Mouse (Mus musculus): ENCODE results near the gene Clcnkb. TPM values are rescaled to one million over a fixed set of nuclear protein-coding genes. Genes with fewer than 3 reads are reported as not detected.

Gene Clcnkb
- total and polyA plus RNA-seq, 3 experiments, result 0.08 to 0.51 (median 0.24) TPM

GRCm38 (mm10) chr4:141420886-141421285, 5.1 kb upstream of the Clcnkb start:
- H3K9me3 ChIP-seq (replicated peaks; ENCODE audit: low read length), result no peaks in the 10 kb centered on the region
- peaks cover 9 to 55% of the 10 kb centered on the region in 2 experiments for H3K4me1 ChIP-seq (ENCODE audit: control insufficient read depth in 1 of 2, insufficient read depth in 2 of 2)
- no peak overlapping the region for H3K9ac ChIP-seq (ENCODE audit: insufficient read depth, low read depth)
- dilution Hi-C loops (cut with MboI; ENCODE audit: extremely low pct_ligation_motif_present, extremely low pct_unique_long_range_greater_than_20kb, low sequenced_read_pairs), result no loop called here
- TF ChIP-seq JUND (conservative IDR thresholded peaks at IDR 0.05; ENCODE audit: low read depth, low read length) (no peak), ZKSCAN1 (IDR thresholded peaks at IDR 0.05; ENCODE audit: borderline replicate concordance, low read depth, low read length) (no peak), ZC3H11A (IDR thresholded peaks at IDR 0.05; ENCODE audit: low read depth, low read length) (no peak), TCF12 (IDR thresholded peaks at IDR 0.05; ENCODE audit: low read depth, low read length) (no peak), MEF2A (IDR thresholded peaks at IDR 0.05; ENCODE audit: borderline replicate concordance, low read depth, low read length) (no peak), POLR2AphosphoS2 (IDR thresholded peaks at IDR 0.05; ENCODE audit: low read depth, low read length) (no peak), IRF4 (IDR thresholded peaks at IDR 0.05; ENCODE audit: low read depth, low read length) (no peak)
- DNase-seq (ENCODE audit: extremely low read depth), result no peak
- H3K27me3 ChIP-seq (replicated peaks), result no peaks in the 10 kb centered on the region
- in situ Hi-C loops (cut with MboI; ENCODE audit: low pct_ligation_motif_present, low pct_unique_long_range_greater_than_20kb, low sequenced_read_pairs), result loop anchor here (25.0 kb wide), 2 partner anchors 541 to 666 kb away; partner anchors contain the start of gene Tmem51
- H3K36me3 ChIP-seq (replicated peaks in 1 of 2; ENCODE audit: control insufficient read depth in 1 of 2, insufficient read depth in 1 of 2, low read length in 1 of 2), result no peaks in the 10 kb centered on the region
- H3K27ac ChIP-seq (ENCODE audit: insufficient read depth, low read depth), result no peak overlapping the region
- no peak overlapping the region for H3K4me2 ChIP-seq (ENCODE audit: insufficient read depth, low read depth, poor library complexity, severe bottlenecking)
- H3K79me2 ChIP-seq (replicated peaks; ENCODE audit: control insufficient read depth, extremely low read depth, insufficient read depth, poor library complexity, severe bottlenecking), result no peaks in the 10 kb centered on the region
- H3K4me3 ChIP-seq (replicated peaks in 1 of 3; ENCODE audit: low read depth in 2 of 3, low read length in 2 of 3, poor library complexity in 1 of 3), result no peak overlapping the region

- H3K9me3 ChIP-seq (replicated peaks; ENCODE audit: low read length), result no peaks in the 10 kb centered on the region
- H3K4me2 ChIP-seq (ENCODE audit: insufficient read depth, low read depth, poor library complexity, severe bottlenecking), result no peak within 1 kb of the TSS
- no peak within 1 kb of the TSS for H3K4me3 ChIP-seq (replicated peaks in 1 of 3; ENCODE audit: low read depth in 2 of 3, low read length in 2 of 3, poor library complexity in 1 of 3)
- no peak within 1 kb of the TSS for H3K9ac ChIP-seq (ENCODE audit: insufficient read depth, low read depth)
- H3K4me1 ChIP-seq (ENCODE audit: control insufficient read depth in 1 of 2, insufficient read depth in 2 of 2), result peaks cover 15 to 52% of the 10 kb centered on the region in 2 experiments
- in situ Hi-C loops (cut with MboI; ENCODE audit: low pct_ligation_motif_present, low pct_unique_long_range_greater_than_20kb, low sequenced_read_pairs) (loop anchor here (25.0 kb wide), 2 partner anchors 542 to 667 kb away; partner anchors contain the start of gene Tmem51), dilution Hi-C loops (cut with MboI; ENCODE audit: extremely low pct_ligation_motif_present, extremely low pct_unique_long_range_greater_than_20kb, low sequenced_read_pairs) (no loop called here)
- H3K79me2 ChIP-seq (replicated peaks; ENCODE audit: control insufficient read depth, extremely low read depth, insufficient read depth, poor library complexity, severe bottlenecking), result no peaks in the 10 kb centered on the region
- H3K27ac ChIP-seq (ENCODE audit: insufficient read depth, low read depth), result no peak within 1 kb of the TSS
- no peaks in the 10 kb centered on the region for H3K36me3 ChIP-seq (replicated peaks in 1 of 2; ENCODE audit: control insufficient read depth in 1 of 2, insufficient read depth in 1 of 2, low read length in 1 of 2)
- no peaks in the 10 kb centered on the region for H3K27me3 ChIP-seq (replicated peaks)
- no peak for DNase-seq (ENCODE audit: extremely low read depth)
- TF ChIP-seq MYC (IDR thresholded peaks at IDR 0.05; ENCODE audit: low read depth, low read length), result no peak
- no peak for TF ChIP-seq ELF1 (IDR thresholded peaks at IDR 0.05; ENCODE audit: low read depth, low read length)
- TF ChIP-seq CHD2 (IDR thresholded peaks at IDR 0.05; ENCODE audit: low read length), result no peak
- no peak for TF ChIP-seq NRF1 (IDR thresholded peaks at IDR 0.05; ENCODE audit: low read depth, low read length)
- TF ChIP-seq USF2 (conservative IDR thresholded peaks at IDR 0.05; ENCODE audit: low read depth, low read length), result no peak
- TF ChIP-seq MXI1 (IDR thresholded peaks at IDR 0.05; ENCODE audit: low read depth, low read length), result no peak
- no peak for TF ChIP-seq RCOR1 (conservative IDR thresholded peaks at IDR 0.05; ENCODE audit: low read depth, low read length)
- no peak for TF ChIP-seq UBTF (IDR thresholded peaks at IDR 0.05; ENCODE audit: low read depth, low read length)
- TF ChIP-seq MAFK (IDR thresholded peaks at IDR 0.05; ENCODE audit: insufficient replicate concordance, low read length), result no peak
- TF ChIP-seq IRF4 (IDR thresholded peaks at IDR 0.05; ENCODE audit: low read depth, low read length), result no peak
- TF ChIP-seq KAT2A (IDR thresholded peaks at IDR 0.05; ENCODE audit: insufficient replicate concordance, low read length), result no peak
- no peak for TF ChIP-seq EP300 (IDR thresholded peaks at IDR 0.05; ENCODE audit: low read length)
- TF ChIP-seq POLR2A (IDR thresholded peaks at IDR 0.05; ENCODE audit: low read depth, low read length), result no peak
- no peak for TF ChIP-seq RAD21 (IDR thresholded peaks at IDR 0.05; ENCODE audit: low read depth, low read length)
These were observed 4.5 kb upstream of the Clcnkb start, which contains the start of gene Hspb7 for GRCm38 (mm10) chr4:141420192-141420829. Hspb7 (plus strand) TSS chr4:141420779.

Measured in CH12.LX (cell line).